Mouse (Mus musculus): ENCODE measurements around the gene Cdhr3.
"Not testable (repeated sequence)": the region's sequence is repeated elsewhere in the genome, so short reads cannot be mapped to it uniquely, and the experiment has no call there.

GRCm38 (mm10) chr12:33062379-33062778 is 30.3 kb downstream of the Cdhr3 start:
- not testable (repeated sequence) for TF ChIP-seq CTCF (conservative IDR thresholded peaks at IDR 0.05; ENCODE audit: low read length); NANOG (IDR thresholded peaks at IDR 0.05; ENCODE audit: borderline replicate concordance, low read length)
